Mouse (Mus musculus) left cerebral cortex, adult 9 months (tissue): ENCODE results near the gene Tgm2.

Experiments used
- DNase-seq, 2 experiments: peaks; one replicate each; pipeline ENCODE4 v3.0.0; 2022; ENCODE audit warnings: low spot score in 2 of 2

The Tgm2 gene

DNA sequence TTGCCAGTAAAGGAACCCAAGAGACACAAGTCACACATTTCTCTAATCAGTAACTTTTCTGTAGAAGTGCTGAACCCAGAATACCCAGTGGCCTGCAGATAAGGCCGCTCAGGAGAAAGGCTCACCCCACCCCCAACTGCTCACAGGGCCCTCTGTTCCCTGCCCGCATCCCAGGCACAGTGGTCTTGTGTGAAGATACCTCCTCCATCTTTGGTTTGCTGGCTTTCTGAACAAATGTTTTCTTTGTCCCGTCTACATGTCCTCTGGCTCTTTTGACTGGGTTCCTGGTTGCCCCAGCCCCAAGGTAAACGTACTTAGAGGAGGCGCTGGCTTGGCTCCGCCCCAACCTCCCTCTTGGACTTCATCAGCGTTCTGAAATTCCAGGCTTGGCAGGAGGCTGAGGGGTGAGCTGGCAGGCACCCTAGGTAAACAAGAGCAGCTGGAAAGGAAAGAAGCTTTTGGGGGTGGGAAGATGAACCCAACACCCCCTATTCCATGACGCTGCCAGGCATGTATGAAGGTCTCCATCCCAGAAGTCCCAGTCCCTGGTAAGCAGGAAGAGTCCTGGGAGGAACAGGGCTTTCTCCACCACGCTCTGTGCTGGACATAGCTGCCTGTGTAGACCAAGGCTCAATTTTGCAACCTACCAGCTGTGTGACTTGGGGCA lies 32.5 kb downstream of the Tgm2 start:
- DNase-seq = no peak

DNA sequence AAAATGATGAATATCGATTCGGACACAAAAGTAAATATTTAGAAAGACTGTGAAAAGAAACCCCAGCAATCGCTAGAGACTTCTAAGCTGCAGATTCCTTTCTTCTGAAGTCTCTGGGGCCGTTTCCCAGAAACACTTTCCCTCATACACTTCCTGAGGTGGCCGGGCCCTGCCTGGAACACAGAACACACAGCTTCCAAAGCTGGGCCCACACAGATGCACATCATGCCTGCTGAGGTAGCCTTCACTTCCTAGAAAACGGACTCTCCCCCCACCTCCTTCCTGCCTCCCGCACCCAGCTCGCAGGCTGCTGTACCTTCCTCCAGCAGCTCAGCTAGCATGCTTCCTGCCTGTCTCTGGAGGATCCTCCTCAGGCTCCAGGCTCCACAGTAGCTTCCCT lies 36.7 kb downstream of the Tgm2 start:
- no peak for DNase-seq

DNA sequence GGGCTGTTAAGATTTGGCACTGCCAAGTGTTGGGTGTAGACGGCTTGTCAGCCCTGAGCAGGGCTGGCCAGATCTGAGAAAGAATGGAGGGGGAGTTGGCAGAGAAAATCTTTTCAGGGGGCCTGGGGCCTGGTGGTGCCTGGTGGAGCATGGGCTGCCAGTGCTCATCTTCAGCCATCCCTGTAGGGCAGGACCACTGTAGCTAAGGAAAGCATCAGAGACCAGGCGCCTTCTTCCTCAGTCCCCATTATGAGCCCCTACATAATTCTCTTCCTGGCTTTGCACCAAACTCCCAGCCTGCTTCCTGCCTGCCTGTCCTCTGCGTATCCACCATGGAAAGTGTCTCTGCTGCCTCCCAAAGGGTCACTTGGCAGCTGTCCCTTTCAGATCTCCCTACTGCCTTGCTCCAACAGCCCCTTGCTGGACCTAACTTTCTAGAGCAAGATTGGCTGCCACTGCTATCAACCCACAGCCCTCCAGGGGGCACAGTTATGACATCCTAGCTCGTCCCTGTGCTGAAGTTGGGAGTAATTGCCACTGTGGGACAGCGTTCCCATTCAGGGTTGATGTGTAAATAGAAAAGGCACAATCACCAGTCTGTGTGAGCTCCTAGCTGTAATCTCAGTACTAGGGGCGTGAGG lies 39.2 kb downstream of the Tgm2 start:
- peak in 1 of 2 experiments; percentile 22 for DNase-seq

DNA sequence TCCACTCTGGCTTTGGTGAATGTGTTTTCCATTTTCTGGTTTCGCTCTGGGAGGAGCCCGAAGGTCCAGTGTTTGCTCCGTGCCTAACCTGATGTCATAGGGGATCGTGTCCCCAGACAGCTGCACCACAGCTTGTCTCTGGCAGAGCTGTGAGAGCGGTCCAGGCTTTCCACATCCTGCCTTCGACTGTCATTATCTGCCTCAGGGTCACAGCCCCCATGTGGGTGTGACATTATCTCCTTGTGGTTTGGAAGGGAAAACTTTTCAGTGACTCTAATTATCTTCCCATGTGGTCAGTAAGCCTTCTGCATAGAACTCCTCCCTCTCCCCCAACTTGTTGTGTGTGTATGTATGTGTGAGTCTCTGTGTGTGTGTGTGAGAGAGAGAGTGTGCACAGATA lies 40.6 kb downstream of the Tgm2 start:
- DNase-seq = no peak

DNA sequence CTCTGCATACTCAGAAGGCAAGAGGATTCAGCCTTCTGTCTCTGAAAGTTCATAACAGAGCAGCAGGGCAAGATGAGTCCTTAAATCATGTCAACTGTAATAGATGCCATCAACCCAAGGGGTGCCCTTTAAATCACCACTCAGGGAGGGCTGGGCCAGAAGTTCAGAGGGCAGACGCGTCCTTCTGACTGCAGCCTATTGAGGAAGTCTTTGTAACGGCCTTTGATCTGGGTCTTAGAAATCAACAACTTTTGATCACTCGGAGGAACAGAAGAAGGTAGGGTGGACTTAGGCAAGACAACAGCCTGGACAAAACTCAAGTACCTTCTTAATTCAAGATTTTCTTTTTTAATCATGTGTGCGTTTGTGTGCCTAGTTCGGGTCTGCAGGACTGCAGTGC lies 41.3 kb downstream of the Tgm2 start:
- DNase-seq = no peak

DNA sequence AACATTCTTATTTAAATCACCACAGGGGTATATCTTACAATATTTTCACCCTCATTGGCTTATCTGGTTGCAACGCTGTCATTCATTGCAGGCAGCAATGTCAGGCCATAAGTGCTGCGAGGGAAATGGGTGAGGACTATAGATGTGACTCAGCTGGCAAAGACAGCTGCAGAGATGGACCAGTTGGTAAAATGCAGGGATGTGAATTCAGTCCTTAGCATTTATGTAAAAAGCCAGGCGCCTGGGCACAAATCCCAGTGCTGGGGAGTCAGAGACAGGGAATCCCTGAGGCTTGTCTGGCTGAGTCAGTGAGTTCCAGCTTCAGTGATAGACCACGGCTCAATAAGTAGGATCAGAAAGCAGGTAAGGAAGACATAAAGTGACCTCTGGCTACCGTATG lies 44.5 kb downstream of the Tgm2 start:
- DNase-seq = peak in 1 of 2 experiments; percentile 52

DNA sequence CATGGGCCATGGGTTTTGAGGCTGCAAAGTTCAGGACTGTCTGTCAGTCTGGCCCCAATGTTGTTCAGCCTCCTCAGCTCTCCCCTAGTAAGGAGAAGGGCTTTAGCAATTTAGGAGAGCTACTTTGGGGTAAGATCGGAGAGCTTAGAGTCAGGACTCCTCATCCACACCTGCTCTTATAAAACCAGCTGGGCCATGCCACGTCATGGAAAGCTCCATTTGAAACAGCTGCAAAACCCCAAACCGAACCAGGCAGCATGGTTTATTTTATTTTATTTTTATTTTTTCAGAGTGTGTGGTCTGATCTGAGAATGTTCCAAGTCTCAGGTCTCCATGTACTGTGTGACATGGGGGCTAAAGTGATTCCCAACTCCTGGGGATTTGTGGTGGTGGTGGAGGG lies 46.7 kb downstream of the Tgm2 start:
- DNase-seq = no peak

DNA sequence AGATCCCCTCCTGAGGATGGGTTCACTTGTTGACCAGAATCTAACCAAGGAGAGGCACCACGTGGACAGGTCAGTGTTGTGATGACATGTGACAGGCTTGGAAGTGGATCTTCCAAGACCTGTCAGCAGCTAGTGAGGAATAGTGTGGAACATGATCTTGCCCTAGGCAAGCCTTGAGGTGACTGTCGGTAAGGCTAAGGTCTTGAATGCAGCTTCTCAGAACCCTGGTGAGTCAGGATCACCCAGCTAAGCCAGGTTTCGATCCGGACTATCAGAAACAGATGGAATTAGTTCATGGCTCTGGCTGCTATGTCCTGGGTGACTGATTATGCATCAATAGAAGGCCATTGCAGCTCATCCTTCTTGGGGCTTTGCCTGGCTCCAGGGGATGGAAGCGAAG lies 47.5 kb downstream of the Tgm2 start:
- DNase-seq = no peak

DNA sequence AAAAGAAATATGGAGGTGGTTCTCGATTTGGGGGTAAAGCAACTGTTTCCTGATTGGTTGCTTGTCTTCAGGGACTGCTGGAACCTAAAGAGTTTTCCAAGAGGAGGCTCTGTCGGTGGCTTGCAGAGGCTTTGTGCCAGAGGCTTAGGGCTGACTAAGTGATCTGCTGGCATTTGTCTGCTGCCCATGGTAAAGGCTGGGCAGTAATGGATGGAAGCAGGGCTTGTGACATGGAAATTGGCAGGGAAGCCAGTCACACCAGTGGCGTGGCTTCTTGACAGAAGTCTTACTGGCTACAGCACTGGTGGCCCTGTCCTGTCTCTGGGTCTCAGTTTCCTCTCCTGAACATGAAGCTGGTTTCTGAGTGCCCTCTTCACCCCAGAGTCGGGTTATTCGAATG lies 49.2 kb downstream of the Tgm2 start:
- no peak for DNase-seq

DNA sequence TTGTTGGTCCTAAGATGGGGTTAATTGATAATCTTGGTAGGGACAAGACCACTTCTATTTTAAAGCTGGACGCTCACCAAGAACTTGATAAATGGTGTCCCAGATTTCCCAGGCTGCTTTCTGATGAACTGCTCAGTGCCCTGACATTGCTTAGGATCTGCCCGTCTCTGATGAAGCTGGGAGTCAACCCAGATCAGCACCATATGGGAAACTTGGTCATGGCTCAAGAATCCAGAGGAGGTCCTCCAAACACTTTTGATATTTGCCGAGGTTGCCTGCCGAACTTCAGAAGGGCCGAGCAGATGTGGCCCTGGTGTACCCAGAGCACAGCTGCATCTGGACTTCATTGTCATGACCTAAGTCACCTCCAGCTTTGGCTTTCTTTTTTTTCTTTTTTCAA lies 51.4 kb downstream of the Tgm2 start:
- DNase-seq = no peak

DNA sequence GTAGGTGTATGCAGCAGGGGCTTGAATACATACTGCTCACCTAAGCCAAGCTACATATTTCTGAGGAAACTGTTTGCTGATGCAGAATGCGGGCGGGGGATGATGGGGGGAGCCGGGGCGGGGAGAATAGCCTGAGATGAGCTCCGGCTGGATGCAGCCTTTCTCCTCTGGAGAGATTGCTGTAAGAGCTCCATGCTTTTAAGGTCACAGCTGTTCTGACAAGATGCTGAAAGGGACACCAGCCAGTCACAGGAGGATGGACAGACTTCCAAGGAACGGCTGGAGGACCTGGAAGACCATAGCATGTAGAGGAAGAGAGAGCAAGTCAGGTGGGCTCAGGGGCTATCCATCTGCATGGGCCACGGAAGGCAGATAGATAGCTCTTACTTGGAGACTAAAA lies 51.9 kb downstream of the Tgm2 start:
- DNase-seq = no peak

DNA sequence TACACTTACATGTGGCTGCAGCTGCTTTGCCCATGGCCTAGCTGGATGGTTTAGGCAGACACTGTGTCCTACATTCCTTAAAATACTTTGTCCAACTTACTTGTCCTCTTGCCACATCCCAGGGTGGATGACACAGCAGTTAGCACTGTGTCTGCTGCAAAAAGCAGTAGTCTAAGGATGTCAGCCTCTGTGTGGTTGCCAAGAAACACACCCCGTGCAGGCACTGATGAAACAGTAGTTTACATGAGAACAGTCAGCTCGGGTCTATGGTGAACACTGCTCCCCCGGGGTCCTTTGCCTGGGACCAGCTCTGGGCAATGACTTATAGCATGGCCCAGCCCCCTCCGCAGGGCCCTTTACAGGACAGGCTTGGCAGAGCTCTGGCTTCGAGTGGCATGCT lies 52.9 kb downstream of the Tgm2 start:
- DNase-seq = peak in 1 of 2 experiments; percentile 21

DNA sequence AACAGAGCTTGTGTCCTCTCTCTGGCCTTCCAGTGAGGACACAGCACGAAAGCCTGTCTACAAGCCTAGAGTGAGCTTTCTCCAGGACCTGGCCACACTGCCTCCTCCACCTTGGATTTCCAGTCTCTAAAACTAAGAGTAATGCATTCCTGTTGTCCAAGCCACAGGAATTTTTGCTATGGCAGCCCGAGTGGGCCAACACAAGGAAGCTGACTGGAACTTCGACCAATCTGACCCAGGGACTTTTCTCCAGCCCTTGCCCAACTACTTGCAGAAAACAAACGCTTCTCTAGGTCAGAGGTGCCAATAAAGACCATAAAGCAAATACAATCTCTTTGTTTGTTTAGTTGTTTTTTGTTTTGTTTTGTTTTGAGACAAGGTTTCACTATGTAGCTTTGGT lies 56.1 kb downstream of the Tgm2 start:
- DNase-seq = no peak

DNA sequence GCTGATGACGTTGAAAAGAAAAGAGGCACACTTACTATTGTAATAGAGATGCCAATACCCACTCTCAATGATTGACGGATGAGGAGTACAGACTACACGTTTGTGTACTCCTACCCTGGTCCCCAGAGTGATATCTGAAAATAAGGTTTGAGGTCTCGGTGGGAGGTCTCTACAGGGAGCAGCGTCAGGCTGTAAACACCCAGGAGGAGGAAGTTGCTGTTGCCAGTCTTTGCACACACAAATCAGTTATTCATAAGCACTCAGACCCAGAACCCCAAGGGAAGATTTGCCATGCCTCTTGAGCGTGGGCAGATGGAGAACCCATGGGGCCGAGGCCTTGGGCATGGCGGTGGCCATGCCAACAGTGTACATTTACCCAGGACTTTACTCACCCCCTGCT lies 61.8 kb downstream of the Tgm2 start:
- no peak for DNase-seq

DNA sequence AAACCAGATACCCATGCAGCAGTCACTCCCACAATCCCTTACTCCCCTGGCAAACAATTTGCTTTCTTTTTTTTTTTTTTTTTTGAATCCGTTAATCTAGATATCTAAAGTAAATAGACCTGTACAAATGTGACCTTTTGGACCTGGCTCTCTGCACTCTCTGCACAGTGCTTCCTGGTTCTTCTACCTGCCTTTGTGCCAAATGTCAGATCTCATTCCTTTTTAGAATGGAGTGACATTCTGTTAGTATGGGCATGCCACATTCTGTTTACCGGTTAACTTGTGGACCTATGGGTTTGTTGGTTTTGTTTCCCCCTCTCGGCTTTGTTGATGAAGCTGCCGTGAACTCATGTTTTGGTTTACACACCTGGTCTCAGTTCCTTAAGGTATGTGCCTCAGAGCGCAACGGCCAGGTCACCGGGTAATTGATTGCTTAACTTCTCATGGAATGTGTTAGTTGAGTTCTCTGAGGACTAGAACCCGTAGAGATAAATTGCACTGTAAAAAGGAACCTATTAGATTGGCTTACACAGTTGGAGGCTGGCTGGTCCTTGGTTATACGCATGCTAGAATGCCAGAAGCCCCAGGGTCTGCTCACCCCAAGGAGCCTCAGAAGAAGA lies 65.5 kb downstream of the Tgm2 start:
- DNase-seq = no peak

DNA sequence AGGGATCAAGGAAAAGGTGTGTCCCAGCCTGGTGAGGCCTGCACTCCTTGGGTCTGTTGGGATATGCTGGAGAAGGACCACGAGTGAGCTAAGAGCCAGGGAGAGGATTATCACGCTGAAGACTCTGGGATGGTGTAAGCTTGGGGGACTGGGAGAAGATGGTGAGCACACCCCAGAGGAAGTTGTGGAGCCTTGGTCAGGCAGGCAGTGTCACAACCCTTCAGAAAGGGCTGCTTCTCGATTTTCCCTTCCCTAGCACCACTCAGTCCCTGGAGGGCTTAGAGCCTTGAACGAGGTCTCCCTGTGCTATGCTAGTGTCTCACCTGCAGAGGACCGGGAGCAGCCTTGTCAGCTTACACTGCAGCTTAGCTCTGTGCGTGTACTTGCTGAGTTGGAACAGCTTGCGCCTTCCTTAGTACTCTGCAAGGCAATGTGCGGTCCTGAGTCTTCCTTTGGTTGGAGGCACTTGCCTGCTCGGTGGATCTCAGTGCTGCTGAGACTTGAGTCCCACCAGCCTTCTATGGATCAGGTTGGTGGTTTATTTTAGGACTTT lies 66.3 kb downstream of the Tgm2 start:
- DNase-seq = no peak

DNA sequence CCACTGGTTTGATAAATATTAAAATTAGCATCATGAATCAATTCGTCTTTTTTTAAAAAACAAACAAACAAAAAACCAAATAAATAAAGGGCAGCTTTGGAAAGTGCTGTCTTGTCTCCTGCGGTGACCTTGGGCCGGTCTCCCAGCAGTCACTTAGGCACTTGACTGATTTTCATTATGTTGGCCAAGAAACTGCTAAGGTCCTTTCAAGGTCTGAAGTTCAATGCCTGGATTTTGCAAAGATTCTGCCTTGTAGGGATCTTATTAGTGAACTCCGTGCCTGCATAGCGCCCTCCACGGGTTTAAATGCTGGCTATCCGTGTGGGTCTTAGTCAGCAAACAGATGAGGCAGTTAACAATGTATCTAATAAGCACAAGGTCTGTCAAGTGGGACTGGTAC lies 67.3 kb downstream of the Tgm2 start:
- DNase-seq = no peak

DNA sequence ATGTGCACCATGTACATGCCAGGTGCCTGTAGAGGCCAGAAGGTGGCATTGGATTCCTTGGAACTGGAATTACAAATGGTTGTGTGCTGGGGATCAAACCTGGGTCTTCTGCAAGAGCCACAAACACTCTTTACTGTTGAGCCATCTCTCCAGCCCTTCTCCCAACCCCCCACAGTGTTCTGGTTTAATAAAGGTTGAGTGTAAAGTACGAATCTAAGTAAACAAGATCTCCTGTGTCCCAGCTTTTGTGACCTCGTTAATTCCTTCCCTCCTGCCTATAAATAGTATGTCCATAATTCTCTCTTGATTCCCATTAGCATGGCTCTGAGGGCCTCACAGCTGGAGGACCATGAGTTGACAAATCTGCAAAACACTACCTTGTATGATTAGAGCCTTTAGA lies 68.3 kb downstream of the Tgm2 start:
- DNase-seq = no peak

DNA sequence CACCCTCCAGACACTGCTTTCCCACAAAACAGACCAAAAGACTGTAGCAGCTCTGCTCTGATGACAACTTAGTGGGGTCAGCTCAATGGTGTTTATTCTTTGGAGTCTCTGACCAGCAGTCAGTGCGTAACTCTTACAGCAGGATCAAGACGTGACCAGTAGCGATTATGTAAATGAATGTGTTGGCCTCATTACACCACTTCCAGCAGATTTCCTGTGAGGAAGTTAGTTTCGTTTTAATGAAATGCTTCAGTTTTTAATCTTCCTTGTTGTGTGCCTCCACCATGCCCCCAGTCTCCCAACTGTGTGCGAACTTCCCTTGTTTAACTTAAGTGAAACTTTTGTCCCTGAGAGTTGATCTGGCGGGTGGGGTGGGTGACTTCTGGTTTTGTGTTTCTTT lies 69.5 kb downstream of the Tgm2 start:
- no peak for DNase-seq

DNA sequence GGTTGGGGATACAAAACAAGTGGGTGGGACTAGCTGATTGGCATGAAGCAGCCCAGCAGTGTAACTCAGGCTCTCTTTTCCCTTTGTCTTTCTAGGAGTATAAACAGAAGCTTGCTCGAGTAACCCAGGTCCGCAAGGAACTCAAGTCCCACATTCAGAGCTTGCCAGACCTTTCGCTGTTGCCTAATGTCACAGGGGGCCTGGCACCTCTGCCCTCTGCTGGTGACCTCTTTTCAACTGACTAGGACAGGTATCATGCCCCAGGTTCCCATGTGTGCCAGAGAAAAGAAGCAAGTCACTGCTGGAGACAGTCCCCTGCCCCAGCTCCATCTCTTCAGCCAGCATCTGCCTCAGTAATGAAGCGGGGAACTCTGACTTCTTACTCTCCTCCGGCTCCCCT lies 71.4 kb downstream of the Tgm2 start:
- no peak for DNase-seq

DNA sequence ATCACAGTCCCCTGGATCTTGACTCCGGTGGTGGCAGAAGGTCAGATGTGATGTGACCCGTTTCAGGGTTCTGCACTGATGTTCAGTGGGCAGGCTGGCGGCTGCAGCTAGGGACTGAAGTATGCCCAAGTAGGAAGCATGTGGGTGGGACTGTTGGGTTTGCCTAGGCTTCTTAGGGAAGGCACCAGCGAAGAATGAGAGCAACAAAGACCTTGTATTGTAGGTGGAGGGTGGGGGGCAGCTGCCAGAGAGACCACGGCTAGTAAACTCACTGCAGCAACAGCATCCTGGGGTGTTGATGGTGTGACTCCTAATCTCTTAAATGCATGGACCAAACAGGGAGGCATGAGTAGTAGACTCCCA lies 74.6 kb downstream of the Tgm2 start:
- DNase-seq = no peak

DNA sequence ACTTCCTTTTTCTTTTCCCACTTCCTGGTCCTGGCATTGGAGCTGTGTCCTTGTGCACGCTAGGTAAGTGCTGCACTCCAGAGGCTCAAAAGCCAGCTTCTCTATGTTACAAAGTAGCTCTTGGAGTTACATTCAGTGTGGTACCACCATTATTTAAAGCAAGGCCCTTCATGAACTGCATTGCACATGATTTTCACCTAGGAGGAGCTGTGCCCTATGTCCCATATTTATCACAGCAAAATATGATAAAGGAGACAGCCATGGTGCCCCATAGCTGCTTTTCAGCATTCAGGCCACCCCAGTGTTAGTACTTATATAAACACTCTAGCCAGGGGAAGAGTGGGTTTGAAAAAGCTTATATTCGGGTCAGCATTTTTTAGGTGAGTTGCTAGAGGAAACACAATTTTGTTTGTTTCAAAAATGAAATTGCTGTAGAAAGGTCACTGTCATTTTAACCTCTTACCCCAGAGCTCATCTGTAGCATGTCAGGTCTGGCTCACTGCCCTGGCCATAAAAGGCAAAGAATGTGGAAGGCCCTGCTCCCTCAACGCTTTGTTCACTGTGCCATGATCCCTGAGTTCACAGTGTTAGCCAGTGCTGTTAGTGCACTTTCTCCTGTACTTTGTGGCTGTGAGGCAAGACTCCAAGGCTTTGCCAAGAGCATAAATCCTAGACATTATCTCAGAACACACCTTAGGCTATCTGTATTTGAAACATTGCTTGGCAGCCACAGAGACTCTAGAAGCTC lies 75.2 kb downstream of the Tgm2 start:
- no peak for DNase-seq
